Mouse (Mus musculus) stomach, embryonic 16.5 days (tissue): ENCODE results near the gene Pde10a. TPM values are rescaled to one million over a fixed set of nuclear protein-coding genes. Genes with fewer than 3 reads are reported as not detected.

Experiments
- ATAC-seq: fragments of 200-750 bp; cut with Nextera tagmentation; 2 replicates; pipeline ENCODE4 v1.8.0; 2017; ENCODE audit warnings: moderate number of reproducible peaks, moderate TSS enrichment; ENCODE audit not compliant: insufficient read depth, low FRiP score
- H3K27ac ChIP-seq: fragments of 300-500 bp; sonication (generic); 2 replicates; pipeline ENCODE4 v1.5.1; 2014; ENCODE audit warnings: low read length
- H3K27me3 ChIP-seq: fragments of 300-500 bp; sonication (generic); 2 replicates; pipeline ENCODE4 v1.6.1; 2014; ENCODE audit warnings: low read length, control low read depth, mixed read lengths; ENCODE audit not compliant: control insufficient read depth, insufficient read depth
- H3K36me3 ChIP-seq: fragments of 300-500 bp; sonication (generic); 2 replicates; pipeline ENCODE4 v1.6.1; 2014; ENCODE audit warnings: low read length; ENCODE audit not compliant: control insufficient read depth, insufficient read depth
- H3K4me1 ChIP-seq: fragments of 300-500 bp; sonication (generic); 2 replicates; pipeline ENCODE4 v1.6.1; 2014; ENCODE audit warnings: low read length, control low read depth, mixed read lengths; ENCODE audit not compliant: control insufficient read depth, insufficient read depth
- H3K4me2 ChIP-seq: fragments of 300-500 bp; sonication (generic); 2 replicates; pipeline ENCODE4 v1.6.1; 2014; ENCODE audit warnings: low read depth, low read length, mixed read lengths
- H3K4me3 ChIP-seq: fragments of 300-500 bp; sonication (generic); replicated peaks from 2 replicates; pipeline ENCODE4 v1.5.1; 2014; ENCODE audit warnings: mild to moderate bottlenecking, low read length
- H3K9ac ChIP-seq: fragments of 300-500 bp; sonication (generic); 2 replicates; pipeline ENCODE4 v1.6.1; 2014; ENCODE audit warnings: low read length
- H3K9me3 ChIP-seq: fragments of 300-500 bp; sonication (generic); replicated peaks from 2 replicates; pipeline ENCODE4 v1.6.1; 2016; ENCODE audit warnings: low read length, control low read depth; ENCODE audit not compliant: control insufficient read depth
- WGBS: fragments of 180-500 bp; shearing (Covaris S2); extraction: QIAGEN DNeasy Blood & Tissue Kit; methylation state at CpG from one replicate; pipeline ENCODE4 v1.1.7; 2014; 5-methylcytosine and 5-hydroxymethylcytosine counted together
- polyA plus RNA-seq: library from polyadenylated mRNA; unstranded; fragments of >200 nt; fragmentation: Nextera tagmentation; extraction: Ambion mirVana; gene quantifications from 2 replicates; pipeline ENCODE4 v1.2.1, GENCODE M21; 2015

Pde10a gene
- polyA plus RNA-seq, 1 experiment from 2014 or later, result 1.2 TPM

- Histone ChIP-seq H3K4me3 (no peak overlapping the region), H3K4me2 (no peak overlapping the region), H3K9ac (no peak overlapping the region), H3K27me3 (peaks cover 44% of the 10 kb centered on the region), H3K4me1 (peaks cover 9% of the 10 kb centered on the region; the same call in 1 of the 2 replicates), H3K9me3 (no peaks in the 10 kb centered on the region), H3K36me3 (no peaks in the 10 kb centered on the region), H3K27ac (no peak overlapping the region)
- ATAC-seq, result no peak
- WGBS, result 5% methylated on average over 12 of the region's 12 CpGs
These were observed 273.5 kb downstream of the Pde10a start for GRCm38 (mm10) chr17:8798531-8799295.

GRCm38 (mm10) chr17:8799296-8799731 lies 274.1 kb downstream of the Pde10a start:
- 3% methylated on average over 10 of the region's 10 CpGs for WGBS

DNA sequence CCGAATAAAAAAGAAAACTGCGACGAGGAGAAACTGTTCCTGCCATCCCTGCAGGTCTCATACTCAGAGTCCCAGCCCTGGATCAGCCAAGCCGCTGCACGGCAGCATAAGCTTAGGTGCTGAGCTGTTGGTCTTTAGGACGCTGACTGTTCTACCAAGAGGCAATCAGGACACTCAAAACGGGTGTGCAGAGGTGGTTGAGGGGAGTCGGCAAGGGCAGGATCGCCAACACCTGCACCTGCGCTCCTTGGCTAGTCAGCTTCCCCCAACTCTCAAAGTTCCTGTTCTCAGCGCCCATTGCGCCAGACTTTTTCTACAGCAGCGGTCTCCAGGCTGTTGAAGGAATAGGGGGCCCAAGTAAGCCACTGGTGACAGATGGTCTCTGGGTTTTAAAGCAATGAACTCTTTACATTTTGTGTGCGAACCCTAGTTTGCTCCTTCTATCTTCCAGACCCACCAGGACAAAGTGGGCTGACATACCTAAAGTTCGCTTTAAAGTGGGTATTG lies 274.8 kb downstream of the Pde10a start:
- ATAC-seq, result no peak
- WGBS, result 2% methylated on average over 15 of the region's 15 CpGs
- Histone ChIP-seq H3K4me2 (peak overlapping the region; percentile 89; the same call in 1 of the 2 replicates), H3K27ac (no peak overlapping the region), H3K9ac (no peak overlapping the region), H3K4me1 (peaks cover 9% of the 10 kb centered on the region; the same call in 1 of the 2 replicates), H3K36me3 (no peaks in the 10 kb centered on the region), H3K9me3 (no peaks in the 10 kb centered on the region), H3K27me3 (peaks cover 49% of the 10 kb centered on the region), H3K4me3 (0 out of 2 replicates have a peak overlapping the region, but pooled peaks have one; percentile 67)

More at GRCm38 (mm10) chr17:8799296-8799731, 274.1 kb downstream of the Pde10a start:
- ATAC-seq, result no peak
- Histone ChIP-seq H3K9ac (no peak overlapping the region), H3K4me1 (peaks cover 9% of the 10 kb centered on the region; the same call in 1 of the 2 replicates), H3K9me3 (no peaks in the 10 kb centered on the region), H3K27ac (no peak overlapping the region), H3K4me2 (no peak overlapping the region), H3K27me3 (peaks cover 49% of the 10 kb centered on the region), H3K36me3 (no peaks in the 10 kb centered on the region), H3K4me3 (no peak overlapping the region)

DNA sequence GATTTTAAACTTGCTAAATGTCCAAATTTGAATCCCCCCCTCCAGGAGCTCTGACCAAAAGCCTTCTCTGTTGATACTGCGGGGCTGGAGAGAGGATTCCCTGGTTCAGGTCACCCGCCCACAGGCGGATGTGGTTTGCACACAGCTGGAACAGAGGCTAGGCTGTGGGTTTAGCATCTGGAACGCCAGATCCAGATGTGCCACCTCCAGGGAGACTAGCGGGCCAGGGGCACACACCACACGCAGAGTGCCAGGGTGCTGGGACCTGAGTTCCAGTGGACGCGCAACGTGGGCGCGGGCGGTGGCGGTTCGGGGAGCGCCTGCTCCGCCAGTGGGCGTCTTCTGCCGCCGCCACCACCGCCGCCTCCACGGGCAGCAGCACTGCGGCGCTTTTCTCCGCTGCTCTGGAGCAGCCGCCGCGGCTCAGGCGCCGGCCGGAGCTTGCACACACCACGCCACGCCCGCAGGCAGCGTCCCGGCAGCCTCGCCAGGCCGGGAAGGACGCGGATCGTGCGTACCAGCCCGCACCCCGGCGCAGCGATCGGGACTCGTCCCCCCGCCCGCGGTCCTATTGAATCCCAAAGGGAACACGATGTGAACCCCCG lies 275.4 kb downstream of the Pde10a start:
- H3K9me3 ChIP-seq, result no peaks in the 10 kb centered on the region
- H3K4me3 ChIP-seq, result peak overlapping the region; percentile 67
- peak overlapping the region; percentile 66; the same call in 1 of the 2 replicates for H3K27ac ChIP-seq
- peak; percentile 78 for ATAC-seq
- WGBS, result under 1% methylated on average over 52 of the region's 53 CpGs
- peak overlapping the region; percentile 77 for H3K9ac ChIP-seq
- H3K36me3 ChIP-seq, result no peaks in the 10 kb centered on the region
- peak overlapping the region; percentile 89 for H3K4me2 ChIP-seq
- peaks cover 48% of the 10 kb centered on the region for H3K27me3 ChIP-seq
- peaks cover 9% of the 10 kb centered on the region; the same call in 1 of the 2 replicates for H3K4me1 ChIP-seq

- ATAC-seq, result peak; percentile 89
- Histone ChIP-seq H3K4me2 (peak overlapping the region; percentile 89), H3K4me1 (peaks cover 9% of the 10 kb centered on the region; the same call in 1 of the 2 replicates), H3K9ac (peak overlapping the region; percentile 77), H3K4me3 (peak overlapping the region; percentile 67), H3K36me3 (no peaks in the 10 kb centered on the region), H3K9me3 (no peaks in the 10 kb centered on the region), H3K27me3 (peaks cover 45% of the 10 kb centered on the region), H3K27ac (peak overlapping the region; percentile 66)
- 0% methylated on average over 40 of the region's 72 CpGs for WGBS
These were observed 276.1 kb downstream of the Pde10a start for GRCm38 (mm10) chr17:8801083-8801854.

DNA sequence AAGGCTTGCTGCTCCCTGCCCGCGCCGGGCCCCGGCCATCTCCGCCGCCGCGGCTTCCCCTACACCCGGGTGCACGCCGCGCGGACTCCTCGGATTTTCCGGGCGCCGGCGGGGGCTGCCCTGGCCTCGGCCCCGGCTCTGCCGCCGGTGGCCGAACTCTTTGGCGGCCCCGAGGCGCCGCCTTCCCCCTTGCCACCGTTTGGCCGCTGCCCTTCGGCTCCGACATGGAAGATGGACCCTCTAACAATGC lies 276.6 kb downstream of the Pde10a start:
- H3K9ac ChIP-seq, result peak overlapping the region; percentile 77
- peaks cover 45% of the 10 kb centered on the region for H3K27me3 ChIP-seq
- no peak overlapping the region for H3K27ac ChIP-seq
- peaks cover 9% of the 10 kb centered on the region; the same call in 1 of the 2 replicates for H3K4me1 ChIP-seq
- H3K4me2 ChIP-seq, result peak overlapping the region; percentile 89
- peak; percentile 5; the same call in 1 of the 2 replicates for ATAC-seq
- peak overlapping the region; percentile 67 for H3K4me3 ChIP-seq
- WGBS, result 0% methylated on average over 31 of the region's 31 CpGs
- H3K9me3 ChIP-seq, result no peaks in the 10 kb centered on the region
- H3K36me3 ChIP-seq, result no peaks in the 10 kb centered on the region

- Histone ChIP-seq H3K36me3 (no peaks in the 10 kb centered on the region), H3K4me2 (peak overlapping the region; percentile 89), H3K9me3 (no peaks in the 10 kb centered on the region), H3K4me3 (peak overlapping the region; percentile 67), H3K27me3 (peaks cover 45% of the 10 kb centered on the region), H3K27ac (no peak overlapping the region), H3K4me1 (peaks cover 9% of the 10 kb centered on the region; the same call in 1 of the 2 replicates), H3K9ac (peak overlapping the region; percentile 77)
- WGBS, result 0% methylated on average over 33 of the region's 33 CpGs
- ATAC-seq, result no peak
These were observed 277.2 kb downstream of the Pde10a start for GRCm38 (mm10) chr17:8802161-8802888.
